ENCODE assay signal across 7 mouse cellular contexts in the genomic region with DNA sequence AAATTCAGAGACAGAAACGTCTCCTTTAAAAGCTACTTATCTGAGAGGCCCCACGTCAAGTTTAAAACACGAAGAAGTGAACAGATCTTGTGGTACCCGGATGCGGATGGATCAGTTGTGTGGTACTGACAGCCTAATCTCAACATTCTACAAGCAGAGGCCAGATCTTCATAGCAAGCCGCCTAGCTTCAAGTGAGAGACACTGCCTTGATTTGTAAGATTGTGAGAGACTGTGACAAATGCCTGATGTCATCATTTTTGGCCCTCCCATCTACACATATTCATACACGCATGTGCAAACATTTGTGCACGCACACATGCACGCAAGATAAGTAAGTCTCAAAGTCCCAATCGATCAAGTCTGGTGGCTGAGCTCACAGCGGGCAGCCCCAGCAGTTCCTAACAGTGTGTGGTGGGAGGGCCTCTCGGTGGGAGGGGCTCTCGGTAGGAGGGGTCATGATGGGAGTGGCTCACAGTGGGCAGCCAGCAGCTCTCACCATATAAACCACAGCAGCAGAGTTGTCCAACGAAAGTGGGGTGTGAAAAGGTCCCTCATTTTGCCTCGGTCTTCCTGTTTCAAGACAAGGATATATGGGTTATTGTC. TPM values are rescaled to one million over a fixed set of nuclear protein-coding genes. Genes with fewer than 3 reads are reported as not detected.
DNase-seq lines count a peak whose midpoint lies in the region; ATAC-seq lines count a peak whose summit lies in the region.

No protein-coding gene starts in this region.

- no peak overlapping the region for H3K9ac ChIP-seq in liver, embryonic 13.5 days

- no peak overlapping the region for H3K27ac ChIP-seq in liver, embryonic 13.5 days

- 16% methylated on average over 15 of the region's 15 CpGs for WGBS in liver, embryonic 13.5 days (ENCODE audit: insufficient replicate concordance)

- H3K9me3 ChIP-seq in liver, embryonic 13.5 days (replicated peaks): no peaks in the 10 kb centered on the region

- H3K4me3 ChIP-seq in liver, embryonic 13.5 days (replicated peaks): no peak overlapping the region

- peak; percentile 6 for DNase-seq in thymus, postnatal 14 days
- no peak for DNase-seq in thymus, adult 18-20 months
- peak; percentile 23 for DNase-seq in c-Kit-positive CD71-positive TER-119-negative erythroid progenitor cells, embryonic 14.5 days (ENCODE audit: low read depth)
- peak; percentile 49 for DNase-seq in liver, embryonic 13.5 days
- DNase-seq in splenic B cell, adult 2 months (ENCODE audit: low read depth, low spot score): peak; percentile 34
- no peak for DNase-seq in ovary, postnatal 14 days (ENCODE audit: low spot score)

- H3K4me2 ChIP-seq in liver, embryonic 13.5 days: 0 out of 2 replicates have a peak overlapping the region, but pooled peaks have one; percentile 15

- peak; percentile 85 to 91 for ATAC-seq in hematopoietic stem cell, adult 5-6 weeks (replicated peaks in 1 of 2; ENCODE audit: insufficient read depth in 1 of 2, low FRiP score in 2 of 2, low TSS enrichment in 1 of 2, low read depth in 1 of 2, poor library complexity in 2 of 2, severe bottlenecking in 2 of 2)
- ATAC-seq in liver, embryonic 13.5 days (ENCODE audit: low read depth): peak; percentile 77

- peaks cover 14% of the 10 kb centered on the region for H3K4me1 ChIP-seq in liver, embryonic 13.5 days (replicated peaks)

- no peaks in the 10 kb centered on the region for H3K27me3 ChIP-seq in liver, embryonic 13.5 days
- H3K27me3 ChIP-seq in splenic B cell, adult 2 months (ENCODE audit: control insufficient read depth, insufficient read depth, low read length, poor library complexity, severe bottlenecking): no peaks in the 10 kb centered on the region

- H3K36me3 ChIP-seq in liver, embryonic 13.5 days: no peaks in the 10 kb centered on the region
- H3K36me3 ChIP-seq in splenic B cell, adult 2 months (ENCODE audit: control insufficient read depth, insufficient read depth, low read length, poor library complexity, severe bottlenecking): no peaks in the 10 kb centered on the region

RNA-seq across cellular contexts. Expression of a gene that starts 23.8 kb away (rescaled TPM):
- total RNA-seq in hematopoietic stem cell, adult 5-6 weeks (2017): 8.4 and 9.4 TPM in 2 replicates
- polyA plus RNA-seq in liver, embryonic 13.5 days (2015; fragmentation: Nextera tagmentation; extraction: Ambion mirVana): 2.7 and 3.5 TPM in 2 replicates

RNA-seq across cellular contexts. Expression of a gene that starts 37.9 kb away (rescaled TPM):
- total RNA-seq in hematopoietic stem cell, adult 5-6 weeks (2017): not detected in 2 replicates
- polyA plus RNA-seq in liver, embryonic 13.5 days (2015; fragmentation: Nextera tagmentation; extraction: Ambion mirVana): not detected in 2 replicates

RNA-seq across cellular contexts. Expression of a gene that starts 47.7 kb away (rescaled TPM):
- 4.4 and 12.4 TPM in 2 replicates for total RNA-seq in hematopoietic stem cell, adult 5-6 weeks (2017)
- 5.4 and 6.0 TPM in 2 replicates for polyA plus RNA-seq in liver, embryonic 13.5 days (2015; fragmentation: Nextera tagmentation; extraction: Ambion mirVana)

RNA-seq across cellular contexts. Expression of a gene that starts 49.9 kb away (rescaled TPM):
- total RNA-seq in hematopoietic stem cell, adult 5-6 weeks (2017): not detected in 2 replicates
- 0.05 TPM in 1 of 2 replicates, not detected in the other for polyA plus RNA-seq in liver, embryonic 13.5 days (2015; fragmentation: Nextera tagmentation; extraction: Ambion mirVana)

Comparison
In these comparisons a context has a peak if more than half of its experiments do, and no peak if none do; other contexts are left out.
1. DNase-seq: peak in thymus, postnatal 14 days (single experiment), c-Kit-positive CD71-positive TER-119-negative erythroid progenitor cells, embryonic 14.5 days (single experiment), liver, embryonic 13.5 days (single experiment) and splenic B cell, adult 2 months (single experiment); none in thymus, adult 18-20 months (0 of 2) and ovary, postnatal 14 days (single experiment).